Mouse (Mus musculus) liver, embryonic 14.5 days (tissue): ENCODE measurements around the gene Celf5. TPM values are rescaled to one million over a fixed set of nuclear protein-coding genes. Genes with fewer than 3 reads are reported as not detected.

ENCODE experiments used
- ATAC-seq: fragments of 200-750 bp; cut with Nextera tagmentation; 2 replicates; pipeline ENCODE4 v1.8.0; 2017; ENCODE audit warnings: moderate number of reproducible peaks, mild to moderate bottlenecking, moderate library complexity; ENCODE audit not compliant: insufficient read depth
- DNase-seq, 3 experiments: peaks; one replicate each; pipeline ENCODE4 v3.0.0-alpha.2; 2012 to 2013; ENCODE audit warnings: low read depth in 3 of 3, low spot score in 3 of 3
- H3K27ac ChIP-seq: fragments of 300-500 bp; sonication (generic); 2 replicates; pipeline ENCODE4 v1.5.1; 2014; ENCODE audit warnings: moderate library complexity, mild to moderate bottlenecking, control low read depth, inconsistent platforms
- H3K27me3 ChIP-seq: fragments of 300-500 bp; sonication (generic); 2 replicates; pipeline ENCODE4 v1.6.1; 2014; ENCODE audit warnings: mild to moderate bottlenecking, low read length, moderate library complexity; ENCODE audit not compliant: control insufficient read depth, insufficient read depth
- H3K36me3 ChIP-seq: fragments of 300-500 bp; sonication (generic); replicated peaks from 2 replicates; pipeline ENCODE4 v1.6.1; 2014; ENCODE audit warnings: low read depth; ENCODE audit not compliant: control insufficient read depth, insufficient read depth
- H3K4me1 ChIP-seq, 2 experiments: fragments of 200-500 bp in 1 of 2; fragments of 300-500 bp in 1 of 2; sonication (generic) in 1 of 2; replicated peaks; 2 replicates each; pipeline ENCODE4 v1.6.1; 2012 to 2014; ENCODE audit warnings: antibody characterized with exemption in 1 of 2, inconsistent platforms in 1 of 2, low read length in 1 of 2; ENCODE audit not compliant: control insufficient read depth in 2 of 2, insufficient read depth in 2 of 2
- H3K4me2 ChIP-seq: fragments of 300-500 bp; sonication (generic); 2 replicates; pipeline ENCODE4 v1.6.1; 2014; ENCODE audit warnings: low read depth, mild to moderate bottlenecking, control low read depth, moderate library complexity
- H3K4me3 ChIP-seq, 2 experiments: fragments of 200-500 bp in 1 of 2; fragments of 300-500 bp in 1 of 2; sonication (generic) in 1 of 2; 2 replicates each; pipeline ENCODE4 v1.5.1; 2012 to 2014; ENCODE audit warnings: low read depth in 2 of 2, low read length in 2 of 2, mild to moderate bottlenecking in 2 of 2, control low read depth in 1 of 2, inconsistent platforms in 1 of 2, moderate library complexity in 1 of 2; ENCODE audit not compliant: insufficient read depth in 1 of 2
- H3K9ac ChIP-seq: fragments of 300-500 bp; sonication (generic); replicated peaks from 2 replicates; pipeline ENCODE4 v1.6.1; 2014; ENCODE audit warnings: mild to moderate bottlenecking, control low read depth, moderate library complexity
- H3K9me3 ChIP-seq: fragments of 300-500 bp; sonication (generic); 2 replicates; pipeline ENCODE4 v1.6.1; 2016; ENCODE audit warnings: low read length, mixed read lengths; ENCODE audit not compliant: control insufficient read depth
- CTCF ChIP-seq: IDR thresholded peaks from 2 replicates; pipeline ENCODE4 v1.5.1; 2016; ENCODE audit warnings: antibody characterized with exemption, low read depth, control low read depth
- EP300 ChIP-seq: IDR thresholded peaks from 2 replicates; pipeline ENCODE4 v1.6.1; 2016; ENCODE audit warnings: antibody characterized with exemption, low read depth
- WGBS: fragments of 180-500 bp; shearing (Covaris S2); extraction: QIAGEN DNeasy Blood & Tissue Kit; methylation state at CpG from one replicate; pipeline ENCODE4 v1.1.7; 2014; ENCODE audit not compliant: insufficient replicate concordance; 5-methylcytosine and 5-hydroxymethylcytosine counted together
- polyA plus RNA-seq, 2 experiments: library from polyadenylated mRNA; depleted of rRNA in 1 of 2; stranded (reverse) in 1 of 2; unstranded in 1 of 2; fragments of >200 nt; fragmentation: Nextera tagmentation in 1 of 2; extraction: Ambion mirVana in 1 of 2; gene quantifications; 2 replicates each; pipeline versions ENCODE4 v1.2.1 to v1.2.3; 2012 to 2014

The Celf5 gene
- polyA plus RNA-seq, 2 experiments: 0.02 TPM; not detected in 1

DNA sequence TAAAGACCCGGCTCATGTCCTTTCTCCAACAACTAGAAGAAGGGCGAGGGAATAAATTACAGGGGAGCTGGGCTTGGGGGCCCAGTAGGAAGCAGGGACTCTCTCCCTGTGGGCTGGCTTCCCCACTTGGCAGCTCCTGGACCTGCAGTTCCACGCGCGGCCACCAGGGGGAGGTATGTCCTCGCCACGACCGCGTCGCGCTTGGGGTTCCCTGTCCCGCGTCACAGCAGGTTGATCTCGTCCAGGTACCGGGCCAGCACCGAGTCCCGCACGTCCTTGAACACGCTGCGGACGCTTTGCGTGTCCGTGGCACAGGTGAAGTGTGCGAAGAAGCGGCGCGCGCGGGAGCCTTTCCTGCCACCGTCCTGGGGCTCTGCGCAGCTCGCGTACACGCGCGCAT, 20.1 kb upstream of the Celf5 start:
- no peak overlapping the region for H3K9ac ChIP-seq
- ATAC-seq (peak; percentile 19; the same call in 1 of the 2 replicates), DNase-seq (no peak)
- peaks cover 4 to 7% of the 10 kb centered on the region in 2 experiments for H3K4me1 ChIP-seq
- no peaks in the 10 kb centered on the region for H3K27me3 ChIP-seq
- peak overlapping the region in 1 of 2 experiments; percentile 23; a peak in 2 of 4 replicates for H3K4me3 ChIP-seq
- TF ChIP-seq EP300: no peak
- TF ChIP-seq CTCF: peak; percentile 100
- WGBS: 13% methylated on average over 36 of the region's 36 CpGs
- H3K4me2 ChIP-seq: peak overlapping the region; percentile 56
- H3K27ac ChIP-seq: no peak overlapping the region
- no peaks in the 10 kb centered on the region for H3K9me3 ChIP-seq
- H3K36me3 ChIP-seq: no peaks in the 10 kb centered on the region

DNA sequence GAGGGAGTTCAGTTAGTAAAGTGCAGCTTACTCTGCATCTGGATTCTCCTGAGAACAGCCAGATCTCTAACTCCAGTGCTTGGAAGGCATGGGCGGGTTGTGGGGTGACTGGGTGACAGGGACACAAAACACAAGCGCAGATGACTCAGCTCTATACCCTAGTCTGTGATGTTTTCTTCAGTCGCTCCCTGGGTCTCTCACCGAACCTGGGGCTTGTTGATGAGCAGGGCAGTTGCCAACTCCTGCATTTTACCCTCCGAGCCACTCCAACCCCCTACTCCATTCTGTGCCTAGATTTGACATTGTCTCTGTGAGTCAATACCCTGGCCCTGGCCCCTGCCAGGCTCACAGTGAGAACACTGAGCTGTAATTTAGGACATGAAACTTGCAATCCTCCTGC, 19.4 kb upstream of the Celf5 start:
- H3K27me3 ChIP-seq: no peaks in the 10 kb centered on the region
- H3K36me3 ChIP-seq: no peaks in the 10 kb centered on the region
- H3K4me3 ChIP-seq: no peak overlapping the region
- DNase-seq (no peak), ATAC-seq (no peak)
- peaks cover 5 to 11% of the 10 kb centered on the region in 2 experiments for H3K4me1 ChIP-seq
- H3K9me3 ChIP-seq: no peaks in the 10 kb centered on the region
- no peak overlapping the region for H3K27ac ChIP-seq
- WGBS: 60% methylated on average over 5 of the region's 5 CpGs
- H3K4me2 ChIP-seq: no peak overlapping the region
- no peak overlapping the region for H3K9ac ChIP-seq
- TF ChIP-seq CTCF (no peak), EP300 (no peak)

DNA sequence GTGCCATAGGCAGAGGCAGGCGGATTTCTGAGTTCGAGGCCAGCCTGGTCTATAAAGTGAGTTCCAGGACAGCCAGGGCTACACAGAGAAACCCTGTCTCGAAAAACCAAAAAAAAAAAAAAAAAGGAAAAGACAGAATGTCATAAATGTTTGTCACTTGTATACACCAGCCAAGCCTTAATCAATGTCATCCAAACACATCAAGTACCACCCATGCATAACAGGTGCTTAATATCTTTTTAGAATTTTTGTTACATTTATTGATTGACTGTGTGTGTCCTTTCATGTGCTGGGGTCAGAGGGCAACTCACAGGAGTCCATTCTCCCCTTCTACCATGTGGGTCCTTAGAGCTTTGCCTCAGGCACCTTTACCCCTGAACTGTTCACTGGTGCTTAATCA, 17.5 kb upstream of the Celf5 start, which contains the start of gene S1pr4:
Gene S1pr4, minus strand, starts transcription at position 101 of the 400 bp plus-strand sequence.
- H3K4me1 ChIP-seq: peaks cover 7 to 14% of the 10 kb centered on the region in 2 experiments
- H3K4me3 ChIP-seq: peak within 1 kb of the TSS; percentile 6 to 19; a peak in 3 of 4 replicates
- H3K36me3 ChIP-seq: no peaks in the 10 kb centered on the region
- no peak within 1 kb of the TSS for H3K9ac ChIP-seq
- H3K4me2 ChIP-seq: peak within 1 kb of the TSS; percentile 36
- 70% methylated on average over 3 of the region's 3 CpGs for WGBS
- DNase-seq (no peak), ATAC-seq (no peak)
- no peaks in the 10 kb centered on the region for H3K27me3 ChIP-seq
- no peak within 1 kb of the TSS for H3K27ac ChIP-seq
- no peaks in the 10 kb centered on the region for H3K9me3 ChIP-seq
- TF ChIP-seq CTCF: no peak
- TF ChIP-seq EP300: no peak

DNA sequence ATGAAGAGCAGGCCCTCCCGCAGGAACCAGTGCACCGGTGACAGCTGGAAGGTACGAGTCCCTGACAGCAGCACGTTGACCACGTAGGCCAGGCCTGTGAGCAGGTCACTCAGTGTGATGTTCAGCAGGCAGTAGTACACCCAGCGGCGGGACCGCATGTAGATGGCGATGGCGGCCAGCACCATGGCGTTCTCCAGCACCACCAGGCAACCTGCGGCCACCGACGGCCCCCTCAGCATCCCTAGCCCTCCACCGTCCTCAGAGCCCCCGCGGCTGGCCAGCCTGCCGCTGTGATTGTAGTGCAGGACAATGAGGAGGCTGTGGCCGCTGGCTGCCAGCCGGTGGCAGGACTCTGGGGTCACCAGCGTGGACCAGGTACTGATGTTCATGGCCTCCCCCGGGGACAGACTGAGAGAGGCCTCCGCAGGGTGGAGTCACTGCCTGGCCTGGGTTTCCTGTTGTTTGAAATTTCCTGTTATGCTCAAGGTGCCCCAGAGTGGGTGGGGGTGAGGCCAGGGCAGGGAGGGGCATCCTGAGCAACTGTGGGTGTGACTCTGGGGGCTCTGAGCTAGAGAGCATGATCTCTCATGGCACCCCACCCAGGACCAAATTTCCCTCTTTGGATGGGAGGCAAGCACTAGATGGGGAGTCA, 16.9 kb upstream of the Celf5 start:
- TF ChIP-seq CTCF (no peak), EP300 (no peak)
- ATAC-seq (no peak), DNase-seq (no peak)
- H3K27me3 ChIP-seq: no peaks in the 10 kb centered on the region
- H3K9ac ChIP-seq: no peak overlapping the region
- H3K4me2 ChIP-seq: peak overlapping the region; percentile 36
- no peaks in the 10 kb centered on the region for H3K9me3 ChIP-seq
- peak overlapping the region; percentile 6 to 19; a peak in 3 of 4 replicates for H3K4me3 ChIP-seq
- no peaks in the 10 kb centered on the region for H3K36me3 ChIP-seq
- H3K4me1 ChIP-seq: peaks cover 10 to 20% of the 10 kb centered on the region in 2 experiments
- 34% methylated on average over 23 of the region's 23 CpGs for WGBS
- no peak overlapping the region for H3K27ac ChIP-seq

DNA sequence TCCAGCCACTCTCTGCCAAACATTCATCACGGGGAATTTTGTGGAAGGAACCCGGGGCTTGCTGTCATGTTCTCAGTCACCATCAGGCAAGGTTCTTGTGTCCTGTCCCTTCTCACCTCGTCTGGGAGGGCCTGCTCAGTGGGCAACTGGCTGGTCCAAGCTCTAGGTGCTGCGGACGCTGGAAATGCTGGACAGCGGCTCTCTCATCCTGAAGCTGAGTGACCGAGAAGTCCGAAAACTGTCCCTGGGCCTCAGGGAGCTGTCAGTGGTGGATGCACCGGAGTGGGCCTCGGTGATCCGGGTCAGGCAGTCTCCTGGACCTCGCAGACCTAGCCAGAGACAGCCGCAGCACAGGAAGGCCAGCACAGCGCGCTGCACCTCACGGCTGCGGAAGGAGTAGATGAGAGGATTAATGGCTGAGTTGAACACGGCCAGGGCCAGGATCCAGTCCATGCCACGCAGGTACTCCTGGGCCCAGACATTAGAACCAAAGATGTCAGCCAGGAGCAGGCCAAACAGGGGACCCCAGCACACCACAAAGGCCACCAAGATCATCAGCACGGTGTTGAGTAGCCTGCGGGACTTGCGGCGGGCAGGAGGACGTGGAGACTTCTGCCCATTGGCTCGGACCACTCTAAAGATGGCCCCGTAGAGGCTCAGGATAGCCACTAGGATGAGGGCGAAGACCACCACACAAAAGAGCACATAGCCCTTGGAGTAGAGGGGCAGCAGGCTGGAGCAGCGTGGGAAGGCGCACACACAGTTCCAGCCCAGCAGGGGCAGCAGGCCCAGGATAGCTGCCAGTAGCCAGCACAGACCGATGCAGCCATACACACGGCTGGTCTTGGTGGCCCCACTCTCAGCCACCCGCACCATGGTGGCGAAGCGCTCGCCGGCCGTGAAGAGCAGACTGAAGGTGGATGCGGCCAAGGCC, 16.1 kb upstream of the Celf5 start:
- H3K27ac ChIP-seq: no peak overlapping the region
- no peak for DNase-seq
- peaks cover 10 to 20% of the 10 kb centered on the region in 2 experiments for H3K4me1 ChIP-seq
- peak overlapping the region; percentile 73 for H3K4me2 ChIP-seq
- no peak for ATAC-seq
- H3K4me3 ChIP-seq: peak overlapping the region; percentile 6 to 72; a peak in 3 of 4 replicates
- H3K9me3 ChIP-seq: no peaks in the 10 kb centered on the region
- WGBS: 67% methylated on average over 38 of the region's 38 CpGs
- no peak overlapping the region for H3K9ac ChIP-seq
- no peak for TF ChIP-seq EP300
- peak; percentile 57 for TF ChIP-seq CTCF
- H3K36me3 ChIP-seq: no peaks in the 10 kb centered on the region
- no peaks in the 10 kb centered on the region for H3K27me3 ChIP-seq
